Comparison of ENCODE assay signal across 8 mouse cellular contexts in the genomic region with DNA sequence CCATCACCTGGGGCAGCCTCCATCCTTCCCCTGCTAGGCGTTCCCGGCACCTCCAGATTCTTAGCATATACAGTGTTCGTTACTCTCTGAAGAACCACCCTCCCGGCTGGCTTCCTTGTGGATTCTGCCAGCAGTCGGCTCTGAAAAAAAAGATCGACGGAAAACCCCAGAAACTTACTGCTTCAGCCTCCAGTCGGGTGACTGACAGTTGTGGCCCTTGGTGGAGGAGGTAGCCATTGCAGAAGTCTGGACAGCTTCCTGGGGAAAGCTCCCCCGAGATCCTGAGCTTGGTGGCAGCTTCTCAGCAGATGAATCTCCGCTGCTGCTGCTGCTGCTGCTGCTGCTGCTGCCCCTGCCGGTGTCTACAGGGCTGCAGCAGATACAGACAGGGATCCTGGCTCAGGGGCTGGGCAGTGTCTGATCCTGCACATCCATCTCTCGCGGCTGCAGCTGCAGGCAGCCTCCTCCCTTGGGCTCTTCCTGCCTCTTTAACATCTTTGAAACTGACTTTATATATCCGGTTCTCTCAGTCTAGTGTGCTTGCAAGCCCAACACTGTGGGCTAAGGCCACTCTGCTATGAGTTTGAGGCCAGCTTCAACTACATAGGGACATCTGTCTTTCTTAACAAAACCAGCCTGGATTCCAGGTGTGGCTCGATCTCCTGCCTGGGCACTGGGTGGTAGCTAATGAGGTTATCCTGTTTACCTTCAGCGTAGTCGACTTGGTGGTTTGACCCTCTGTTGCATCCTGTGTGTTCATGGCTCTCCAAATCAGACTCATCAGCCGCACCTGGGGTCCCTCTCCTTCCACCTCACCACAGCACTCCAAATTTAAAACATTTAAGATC. TPM values are rescaled to one million over a fixed set of nuclear protein-coding genes. Genes with fewer than 3 reads are reported as not detected.
A peak's percentile ranks its signal among the peaks of the same experiment; 100 is the strongest.
DNase-seq lines count a peak whose midpoint lies in the region; ATAC-seq and TF ChIP-seq lines count a peak whose summit lies in the region.

No protein-coding gene starts in this region.

- 19% methylated on average over 18 of the region's 18 CpGs for WGBS in heart, postnatal 0 days
- 24% methylated on average over 18 of the region's 18 CpGs for WGBS in midbrain, embryonic 12.5 days

- H3K36me3 ChIP-seq in heart, postnatal 0 days (replicated peaks; ENCODE audit: control insufficient read depth, insufficient read depth, low read length): no peaks in the 10 kb centered on the region
- no peaks in the 10 kb centered on the region for H3K36me3 ChIP-seq in midbrain, embryonic 12.5 days

- no peaks in the 10 kb centered on the region for H3K27me3 ChIP-seq in heart, postnatal 0 days (ENCODE audit: control insufficient read depth, insufficient read depth, low read length)
- peaks cover 24% of the 10 kb centered on the region for H3K27me3 ChIP-seq in midbrain, embryonic 12.5 days

- peak overlapping the region; percentile 16; the same call in 1 of the 2 replicates for H3K4me2 ChIP-seq in heart, postnatal 0 days (ENCODE audit: low read depth, low read length)
- peak overlapping the region; percentile 29 for H3K4me2 ChIP-seq in midbrain, embryonic 12.5 days (replicated peaks)

- H3K4me1 ChIP-seq in heart, postnatal 0 days (ENCODE audit: control insufficient read depth, insufficient read depth): peaks cover 19% of the 10 kb centered on the region
- H3K4me1 ChIP-seq in midbrain, embryonic 12.5 days: peaks cover 14% of the 10 kb centered on the region; the same call in 1 of the 2 replicates

- no peak for TF ChIP-seq EP300 in heart, postnatal 0 days (IDR thresholded peaks at IDR 0.05; ENCODE audit: low read depth)

- peak overlapping the region; percentile 8; the same call in 1 of the 2 replicates for H3K4me3 ChIP-seq in heart, postnatal 0 days (ENCODE audit: low read depth, low read length)
- H3K4me3 ChIP-seq in midbrain, embryonic 12.5 days: peak overlapping the region; percentile 7; the same call in 1 of the 2 replicates

- 0 out of 2 replicates have a peak, but pooled peaks have one; percentile 13 for TF ChIP-seq CTCF in heart, postnatal 0 days (IDR thresholded peaks at IDR 0.05; ENCODE audit: low read depth)

- H3K9me3 ChIP-seq in heart, postnatal 0 days (replicated peaks; ENCODE audit: control insufficient read depth, low read length): no peaks in the 10 kb centered on the region
- no peaks in the 10 kb centered on the region for H3K9me3 ChIP-seq in midbrain, embryonic 12.5 days

- DNase-seq in frontal cortex, adult 2 months (ENCODE audit: extremely low spot score in 1 of 2, low spot score in 1 of 2): no peak
- peak; percentile 69 for DNase-seq in CD4-positive, CD25-positive, alpha-beta regulatory T cell, adult 2 months (ENCODE audit: low read depth, low spot score)
- DNase-seq in heart, postnatal 0 days (ENCODE audit: low spot score): no peak
- no peak for DNase-seq in ovary, adult 18-20 months (ENCODE audit: low spot score)
- no peak for DNase-seq in kidney, adult 11 months
- no peak for DNase-seq in adrenal gland, adult 8-10 months

- H3K9ac ChIP-seq in heart, postnatal 0 days (replicated peaks; ENCODE audit: low read depth, low read length): no peak overlapping the region; the same call in 1 of the 2 replicates
- H3K9ac ChIP-seq in midbrain, embryonic 12.5 days (replicated peaks): no peak overlapping the region

- peak; percentile 51 for ATAC-seq in frontal cortex, adult (ENCODE audit: low TSS enrichment)
- ATAC-seq in heart, postnatal 0 days (ENCODE audit: insufficient read depth, low read depth): no peak
- ATAC-seq in midbrain, embryonic 12.5 days (ENCODE audit: low FRiP score, low read depth): no peak

- H3K27ac ChIP-seq in heart, postnatal 0 days (ENCODE audit: low read depth): peak overlapping the region; percentile 17; the same call in 1 of the 2 replicates
- 0 out of 2 replicates have a peak overlapping the region, but pooled peaks have one; percentile 6 for H3K27ac ChIP-seq in midbrain, embryonic 12.5 days (replicated peaks)

RNA-seq across cellular contexts. Expression of a gene that starts 6.7 kb away (rescaled TPM):
- 167 and 194 TPM in 2 replicates for polyA plus RNA-seq in frontal cortex, adult 2 months (2012; rRNA removed)
- total RNA-seq in heart, postnatal 0 days (2014; rRNA removed; ENCODE audit: low replicate concordance): 83.2 and 87.5 TPM in 2 replicates
- 33.4 and 38.4 TPM in 2 replicates for polyA plus RNA-seq in heart, postnatal 0 days (2015; fragmentation: Nextera tagmentation; extraction: Ambion mirVana)
- polyA plus RNA-seq in midbrain, embryonic 12.5 days (2016; fragmentation: Nextera tagmentation; extraction: Ambion mirVana): 144 and 148 TPM in 2 replicates
- 100 to 1,000 TPM; 185 to 240 (median 215) TPM for total RNA-seq in adrenal gland, adult 8-10 months (2022)

RNA-seq across cellular contexts. Expression of a gene that starts 9.8 kb away (rescaled TPM):
- 26.3 and 26.8 TPM in 2 replicates for polyA plus RNA-seq in frontal cortex, adult 2 months (2012; rRNA removed)
- 2.6 and 7.2 TPM in 2 replicates for total RNA-seq in heart, postnatal 0 days (2014; rRNA removed; ENCODE audit: low replicate concordance)
- 4.2 and 4.6 TPM in 2 replicates for polyA plus RNA-seq in heart, postnatal 0 days (2015; fragmentation: Nextera tagmentation; extraction: Ambion mirVana)
- polyA plus RNA-seq in midbrain, embryonic 12.5 days (2016; fragmentation: Nextera tagmentation; extraction: Ambion mirVana): 9.8 and 9.9 TPM in 2 replicates
- 10 to 100 TPM; 12.2 to 24.6 (median 21.1) TPM for total RNA-seq in adrenal gland, adult 8-10 months (2022)

RNA-seq across cellular contexts. Expression of a gene that starts 13.9 kb away (rescaled TPM):
- 0.99 and 1.1 TPM in 2 replicates for polyA plus RNA-seq in frontal cortex, adult 2 months (2012; rRNA removed)
- total RNA-seq in heart, postnatal 0 days (2014; rRNA removed; ENCODE audit: low replicate concordance): 1.5 TPM in 1 of 2 replicates, not detected in the other
- polyA plus RNA-seq in heart, postnatal 0 days (2015; fragmentation: Nextera tagmentation; extraction: Ambion mirVana): 0.33 and 0.38 TPM in 2 replicates
- polyA plus RNA-seq in midbrain, embryonic 12.5 days (2016; fragmentation: Nextera tagmentation; extraction: Ambion mirVana): 0.16 and 0.23 TPM in 2 replicates
- total RNA-seq in adrenal gland, adult 8-10 months (2022): 1 to 10 TPM; 2.0 to 4.5 (median 4.0) TPM

RNA-seq across cellular contexts. Expression of a gene that starts 23.7 kb away (rescaled TPM):
- polyA plus RNA-seq in frontal cortex, adult 2 months (2012; rRNA removed): 3.1 and 3.5 TPM in 2 replicates
- total RNA-seq in heart, postnatal 0 days (2014; rRNA removed; ENCODE audit: low replicate concordance): 0.19 TPM in 1 of 2 replicates, not detected in the other
- polyA plus RNA-seq in heart, postnatal 0 days (2015; fragmentation: Nextera tagmentation; extraction: Ambion mirVana): 0.65 and 0.90 TPM in 2 replicates
- 0.16 and 0.73 TPM in 2 replicates for polyA plus RNA-seq in midbrain, embryonic 12.5 days (2016; fragmentation: Nextera tagmentation; extraction: Ambion mirVana)
- 10 to 100 TPM in 2 of 4 experiments, 1 to 10 TPM in 2; 5.2 to 11.5 (median 10.5) TPM for total RNA-seq in adrenal gland, adult 8-10 months (2022)

RNA-seq across cellular contexts. Expression of a gene that starts 37.0 kb away (rescaled TPM):
- 1.1 and 1.2 TPM in 2 replicates for polyA plus RNA-seq in frontal cortex, adult 2 months (2012; rRNA removed)
- not detected in 2 replicates for total RNA-seq in heart, postnatal 0 days (2014; rRNA removed; ENCODE audit: low replicate concordance)
- not detected in 2 replicates for polyA plus RNA-seq in heart, postnatal 0 days (2015; fragmentation: Nextera tagmentation; extraction: Ambion mirVana)
- 0.17 and 0.56 TPM in 2 replicates for polyA plus RNA-seq in midbrain, embryonic 12.5 days (2016; fragmentation: Nextera tagmentation; extraction: Ambion mirVana)
- total RNA-seq in adrenal gland, adult 8-10 months (2022): 1 to 10 TPM in 1 of 4 experiments, under 1 TPM in 3; 0.24 to 1.1 (median 0.64) TPM
